Mouse (Mus musculus) G1E (cell line): ENCODE results near the gene Srpk2. TPM values are rescaled to one million over a fixed set of nuclear protein-coding genes. Genes with fewer than 3 reads are reported as not detected.
"Not testable (repeated sequence)": the region's sequence is repeated elsewhere in the genome, so short reads cannot be mapped to it uniquely, and the experiment has no call there.

Experiments used
- ATAC-seq: 2 replicates; pipeline ENCODE4 v1.8.0; 2016; ENCODE audit warnings: mild to moderate bottlenecking; ENCODE audit not compliant: insufficient number of reproducible peaks, poor library complexity, low FRiP score, severe bottlenecking; ENCODE audit errors: extremely low read depth
- DNase-seq: peaks from one replicate; pipeline ENCODE4 v3.0.0; 2012; ENCODE audit warnings: low spot score
- H3K27me3 ChIP-seq: 2 replicates; pipeline ENCODE4 v1.6.1; 2012; ENCODE audit warnings: mild to moderate bottlenecking, low read length, inconsistent platforms; ENCODE audit not compliant: insufficient read depth
- H3K36me3 ChIP-seq: replicated peaks from 2 replicates; pipeline ENCODE3; 2012; ENCODE audit warnings: mild to moderate bottlenecking, inconsistent platforms
- H3K4me1 ChIP-seq: 2 replicates; pipeline ENCODE4 v1.6.1; 2012; ENCODE audit warnings: low read depth, low read length, inconsistent platforms, mixed read lengths; ENCODE audit not compliant: insufficient read depth
- H3K4me3 ChIP-seq: 2 replicates; pipeline ENCODE4 v1.5.1; 2012; ENCODE audit warnings: low read depth, mild to moderate bottlenecking, inconsistent platforms, low read length, moderate library complexity, mixed read lengths
- H3K9me3 ChIP-seq: replicated peaks from 2 replicates; pipeline ENCODE4 v1.6.1; 2012; ENCODE audit warnings: inconsistent platforms
- CTCF ChIP-seq: IDR thresholded peaks from 2 replicates; pipeline ENCODE4 v1.5.1; 2012; ENCODE audit warnings: low read depth, low read length, inconsistent platforms, mixed read lengths
- GATA1 ChIP-seq: IDR thresholded peaks from 2 replicates; pipeline ENCODE4 v1.6.1; 2012; ENCODE audit warnings: borderline replicate concordance, low read length, inconsistent platforms, mixed read lengths
- GATA2 ChIP-seq: IDR thresholded peaks from 2 replicates; pipeline ENCODE4 v1.6.1; 2012; ENCODE audit warnings: low read depth, low read length, inconsistent platforms, borderline replicate concordance
- POLR2AphosphoS5 ChIP-seq: IDR thresholded peaks from 2 replicates; pipeline ENCODE4 v1.6.1; 2012; ENCODE audit warnings: low read depth, low read length, inconsistent platforms; ENCODE audit not compliant: insufficient replicate concordance
- TAL1 ChIP-seq: conservative IDR thresholded peaks from 2 replicates; pipeline ENCODE4 v1.6.1; 2012; ENCODE audit warnings: low read depth, low read length, inconsistent platforms, mixed read lengths
- polyA plus RNA-seq: library from polyadenylated mRNA; stranded (reverse); fragments of >175 nt; gene quantifications from 2 replicates; pipeline ENCODE4 v1.2.3, GENCODE M21; 2012
- total RNA-seq, 2 experiments: library from RNA; stranded (forward) in 1 of 2; stranded (reverse) in 1 of 2; fragments of 200-1000 nt in 1 of 2; fragments of >200 nt in 1 of 2; fragmentation: Nextera tagmentation in 1 of 2; gene quantifications; 2 replicates each; pipeline ENCODE4 v1.2.3; 2014 to 2017

Gene Srpk2
- total and polyA plus RNA-seq, 3 experiments: 11.1 to 76.4 (median 63.5) TPM

DNA sequence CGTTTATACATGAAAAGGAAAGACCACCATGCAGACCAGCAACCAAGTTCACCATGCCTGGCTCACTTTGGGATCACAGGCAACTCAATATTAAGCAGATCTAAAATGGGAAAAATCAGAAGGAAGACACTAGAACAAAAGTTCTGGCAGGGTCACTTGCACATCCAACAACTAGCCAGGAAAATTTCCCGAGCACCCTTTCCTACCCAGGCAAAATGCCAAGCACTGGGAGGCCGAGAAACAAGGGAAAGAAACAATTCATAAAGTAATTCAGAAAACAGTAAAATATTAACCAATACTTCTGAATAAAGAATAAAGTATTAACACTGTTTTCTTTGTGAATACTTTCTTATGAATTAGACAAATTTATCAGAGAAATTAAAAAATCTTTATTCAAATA lies 85.2 kb downstream of the Srpk2 start:
- DNase-seq (no peak), ATAC-seq (no peak)
- Histone ChIP-seq H3K4me3 (no peak overlapping the region), H3K4me1 (peaks cover 48% of the 10 kb centered on the region), H3K27me3 (no peaks in the 10 kb centered on the region), H3K36me3 (peaks cover 52% of the 10 kb centered on the region), H3K9me3 (no peaks in the 10 kb centered on the region)
- TF ChIP-seq POLR2AphosphoS5: no peak
- TF ChIP-seq CTCF: no peak
- no peak for TF ChIP-seq GATA2
- no peak for TF ChIP-seq TAL1
- no peak for TF ChIP-seq GATA1

DNA sequence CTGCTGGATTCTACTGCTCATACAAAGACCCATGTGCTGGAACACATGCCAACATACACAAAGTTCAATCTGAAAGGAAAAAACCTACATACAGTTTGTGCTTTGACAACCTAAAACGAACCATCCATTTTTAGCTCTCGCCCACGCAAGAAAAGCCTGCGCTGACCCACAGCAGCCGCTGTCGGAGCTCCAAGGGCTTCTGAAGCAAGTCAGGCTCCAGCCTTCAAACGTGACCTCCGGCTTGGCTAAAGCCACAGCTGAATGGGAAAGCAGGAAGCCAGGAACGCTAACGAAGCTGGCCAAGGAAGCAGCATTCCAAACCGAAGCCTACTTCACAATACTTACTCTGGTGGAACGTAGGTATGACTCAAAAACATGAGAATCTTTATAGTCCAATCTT lies 85.9 kb downstream of the Srpk2 start:
- Histone ChIP-seq H3K4me1 (peaks cover 42% of the 10 kb centered on the region), H3K9me3 (no peaks in the 10 kb centered on the region), H3K27me3 (no peaks in the 10 kb centered on the region), H3K36me3 (peaks cover 56% of the 10 kb centered on the region), H3K4me3 (no peak overlapping the region; the same call in 1 of the 2 replicates)
- DNase-seq: no peak
- TF ChIP-seq GATA2 (no peak), POLR2AphosphoS5 (no peak), GATA1 (no peak), CTCF (no peak), TAL1 (no peak)
- ATAC-seq: no peak

GRCm38 (mm10) chr5:23597999-23598398 lies 86.4 kb downstream of the Srpk2 start:
- Histone ChIP-seq H3K9me3 (no peaks in the 10 kb centered on the region), H3K4me3 (peak overlapping the region; percentile 1; the same call in 1 of the 2 replicates), H3K36me3 (peaks cover 54% of the 10 kb centered on the region), H3K4me1 (peaks cover 38% of the 10 kb centered on the region), H3K27me3 (no peaks in the 10 kb centered on the region)
- DNase-seq (peak; percentile 68), ATAC-seq (peak; percentile 57)
- TF ChIP-seq CTCF (no peak), TAL1 (no peak), GATA2 (no peak), GATA1 (no peak), POLR2AphosphoS5 (no peak)

DNA sequence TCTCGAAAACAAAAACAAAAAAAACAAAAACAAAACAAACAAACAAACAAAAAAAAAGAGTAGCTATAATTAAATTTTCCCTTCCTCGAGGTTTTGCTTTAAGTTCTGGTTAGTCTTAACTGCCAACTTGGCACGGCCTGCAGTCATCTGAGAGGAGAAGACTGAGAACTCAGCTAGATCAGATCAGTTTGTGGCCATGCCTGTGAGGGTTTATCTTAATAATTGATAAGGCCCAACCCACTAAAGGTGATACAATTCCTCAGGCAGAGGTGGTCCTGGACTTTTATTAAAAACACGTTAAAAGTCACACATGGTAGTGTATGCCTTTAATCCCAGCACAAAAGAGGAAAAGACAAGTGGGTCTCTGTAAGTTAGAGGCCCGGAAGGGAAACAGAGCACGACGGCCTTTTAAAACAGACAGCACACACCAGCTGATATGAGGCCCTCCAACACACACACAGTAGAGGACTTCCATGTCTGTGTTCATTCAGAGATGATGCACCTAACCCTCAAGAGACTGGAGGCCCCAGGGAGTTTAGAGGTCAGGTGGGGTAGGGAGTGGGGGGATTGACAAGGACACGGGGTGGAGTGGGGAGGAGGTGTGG lies 87.1 kb downstream of the Srpk2 start:
- Histone ChIP-seq H3K9me3 (no peaks in the 10 kb centered on the region), H3K4me3 (no peak overlapping the region; the same call in 1 of the 2 replicates), H3K27me3 (no peaks in the 10 kb centered on the region), H3K36me3 (peaks cover 51% of the 10 kb centered on the region), H3K4me1 (peaks cover 38% of the 10 kb centered on the region)
- no peak for TF ChIP-seq GATA2
- no peak for TF ChIP-seq CTCF
- TF ChIP-seq GATA1: no peak
- TF ChIP-seq POLR2AphosphoS5: no peak
- no peak for TF ChIP-seq TAL1
- DNase-seq: no peak
- ATAC-seq: no peak

DNA sequence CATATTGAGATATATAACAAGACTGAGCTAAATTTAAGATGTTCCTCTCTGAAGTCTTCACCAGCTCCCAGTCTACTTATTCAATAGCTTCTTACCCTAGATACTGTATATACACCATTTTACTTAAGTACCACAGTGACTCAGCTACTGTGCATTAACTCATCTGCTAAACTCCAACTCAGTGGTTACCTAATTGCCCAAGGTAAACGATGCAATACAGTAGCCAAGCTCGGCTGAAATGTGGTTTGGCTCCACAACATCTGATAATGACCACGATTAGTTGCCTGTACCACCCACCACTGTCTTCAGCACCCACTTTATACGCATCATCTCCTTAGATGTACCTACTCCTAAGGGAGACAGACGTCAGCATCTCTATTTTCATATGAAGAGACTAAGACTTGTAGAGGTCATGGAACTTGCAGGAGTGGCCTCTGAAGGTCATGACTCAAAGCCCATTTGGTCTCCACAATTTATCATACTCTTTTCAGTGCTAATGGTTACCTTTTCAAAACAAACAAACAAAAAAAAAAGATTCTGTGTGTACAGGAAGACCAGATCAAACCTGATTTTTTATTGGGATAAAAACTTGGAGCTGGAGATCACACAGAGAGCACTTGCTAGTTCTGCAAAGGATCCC lies 88.0 kb downstream of the Srpk2 start:
- peaks cover 42% of the 10 kb centered on the region for H3K36me3 ChIP-seq
- TF ChIP-seq CTCF: no peak
- no peak for TF ChIP-seq GATA1
- no peak for TF ChIP-seq GATA2
- no peak for ATAC-seq
- no peak for DNase-seq
- H3K9me3 ChIP-seq: no peaks in the 10 kb centered on the region
- no peak overlapping the region for H3K4me3 ChIP-seq
- H3K4me1 ChIP-seq: peaks cover 35% of the 10 kb centered on the region
- H3K27me3 ChIP-seq: no peaks in the 10 kb centered on the region

DNA sequence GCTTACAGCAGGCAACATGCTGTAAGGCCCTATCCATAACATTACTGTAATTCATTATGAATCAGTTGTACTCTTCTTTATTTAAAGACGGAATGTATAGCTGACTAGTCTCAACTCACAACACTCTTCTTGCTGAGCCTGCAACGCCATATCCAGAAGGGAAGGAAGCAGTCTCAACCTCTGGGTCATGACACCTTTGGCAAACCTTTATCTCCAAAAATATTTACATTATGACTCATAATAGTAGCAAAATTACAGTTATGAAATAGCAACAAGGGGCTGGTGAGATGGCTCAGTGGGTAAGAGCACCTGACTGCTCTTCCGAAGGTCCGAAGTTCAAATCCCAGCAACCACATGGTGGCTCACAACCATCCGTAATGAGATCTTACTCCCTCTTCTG lies 94.1 kb downstream of the Srpk2 start:
- not testable (repeated sequence) for H3K4me1 ChIP-seq, H3K9me3 ChIP-seq, H3K27me3 ChIP-seq, DNase-seq, H3K4me3 ChIP-seq, ATAC-seq
- H3K36me3 ChIP-seq: peaks cover 40% of the 10 kb centered on the region

DNA sequence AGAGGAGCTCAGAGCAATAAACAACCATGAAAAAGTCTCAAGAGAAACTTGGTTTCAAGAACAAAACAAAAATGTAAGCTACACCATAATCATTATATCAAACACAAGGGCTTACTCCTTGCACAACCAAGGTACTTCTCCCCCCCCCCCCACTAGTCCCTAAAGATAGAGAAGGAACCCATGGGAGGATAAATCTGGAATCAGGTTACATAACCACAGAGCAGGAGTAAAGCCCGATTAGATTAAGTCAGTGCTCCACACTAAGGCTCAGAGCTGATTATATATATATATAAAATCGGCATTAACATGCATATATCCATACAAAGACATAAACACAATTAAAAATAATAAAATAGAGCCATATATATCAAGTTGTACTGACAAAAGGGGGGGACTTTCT lies 96.8 kb downstream of the Srpk2 start:
- TF ChIP-seq GATA1: no peak
- no peak for TF ChIP-seq TAL1
- TF ChIP-seq POLR2AphosphoS5: no peak
- no peak for TF ChIP-seq GATA2
- Histone ChIP-seq H3K27me3 (no peaks in the 10 kb centered on the region), H3K9me3 (no peaks in the 10 kb centered on the region), H3K4me1 (peaks cover 3% of the 10 kb centered on the region; the same call in 1 of the 2 replicates), H3K36me3 (peaks cover 31% of the 10 kb centered on the region), H3K4me3 (no peak overlapping the region)
- DNase-seq (no peak), ATAC-seq (no peak)
